Mouse (Mus musculus): ENCODE data around the gene Arpp19. TPM values are rescaled to one million over a fixed set of nuclear protein-coding genes. Genes with fewer than 3 reads are reported as not detected.

Gene Arpp19
- polyA plus RNA-seq (2016; fragmentation: Nextera tagmentation; extraction: Ambion mirVana), result 365 and 391 TPM in 2 replicates

DNA sequence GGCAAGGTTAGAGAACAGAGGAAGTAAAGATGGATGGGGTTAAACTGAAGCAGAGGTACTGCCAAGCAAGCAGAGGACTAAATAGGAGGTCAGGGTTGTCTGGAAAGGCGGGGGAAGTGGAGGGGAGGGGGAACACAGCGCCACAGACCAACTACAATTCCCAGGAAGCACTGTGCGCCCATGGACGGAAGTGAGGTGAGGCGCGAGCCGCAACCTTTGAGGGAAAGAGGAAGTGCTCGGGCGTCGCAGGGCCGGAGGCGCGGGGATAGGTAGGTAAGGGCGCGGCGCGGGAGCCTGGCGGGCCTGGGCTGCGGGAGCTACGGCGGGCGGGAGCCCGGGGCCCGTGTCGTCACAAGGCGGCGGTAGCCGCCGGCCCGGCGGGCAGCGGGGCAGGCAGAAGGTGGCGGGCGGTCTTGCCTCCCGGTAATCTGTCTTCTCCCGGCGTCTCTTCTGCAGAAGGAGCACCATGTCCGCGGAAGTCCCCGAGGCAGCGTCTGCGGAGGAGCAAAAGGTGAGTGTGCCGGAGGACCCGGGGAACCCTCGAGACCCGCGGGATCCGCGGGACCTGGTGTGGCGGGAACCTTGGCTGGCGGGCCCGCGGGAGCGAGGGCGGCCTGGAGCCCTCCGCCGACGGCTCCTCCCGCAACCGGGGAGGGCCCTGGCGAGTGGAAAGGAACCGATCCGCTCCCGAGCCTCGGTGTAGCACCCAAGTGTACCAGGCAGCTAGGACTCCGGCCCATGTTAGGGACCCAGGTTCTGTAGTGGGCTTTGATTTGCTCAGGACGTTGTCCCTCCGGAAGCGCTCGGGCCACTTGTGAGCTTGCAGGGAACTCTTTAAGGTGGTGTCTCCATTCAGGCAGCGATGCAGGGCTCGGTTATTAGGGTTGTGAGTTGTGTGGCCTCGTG is at the start of gene Arpp19:
Gene Arpp19, plus strand, starts transcription at position 164 of the 906 bp plus-strand sequence.
- H3K4me3 ChIP-seq, result peak within 1 kb of the TSS; percentile 99
- H3K27ac ChIP-seq (replicated peaks), result peak within 1 kb of the TSS; percentile 95
- H3K27me3 ChIP-seq (replicated peaks; ENCODE audit: low read depth, poor library complexity, severe bottlenecking), result no peaks in the 10 kb centered on the region
- no peaks in the 10 kb centered on the region for H3K9me3 ChIP-seq
- H3K4me1 ChIP-seq, result peaks cover 18% of the 10 kb centered on the region
- H3K36me3 ChIP-seq (replicated peaks), result peaks cover 19% of the 10 kb centered on the region
- WGBS, result under 1% methylated on average over 73 of the region's 73 CpGs
- peak; percentile 91 for DNase-seq (ENCODE audit: low spot score)

DNA sequence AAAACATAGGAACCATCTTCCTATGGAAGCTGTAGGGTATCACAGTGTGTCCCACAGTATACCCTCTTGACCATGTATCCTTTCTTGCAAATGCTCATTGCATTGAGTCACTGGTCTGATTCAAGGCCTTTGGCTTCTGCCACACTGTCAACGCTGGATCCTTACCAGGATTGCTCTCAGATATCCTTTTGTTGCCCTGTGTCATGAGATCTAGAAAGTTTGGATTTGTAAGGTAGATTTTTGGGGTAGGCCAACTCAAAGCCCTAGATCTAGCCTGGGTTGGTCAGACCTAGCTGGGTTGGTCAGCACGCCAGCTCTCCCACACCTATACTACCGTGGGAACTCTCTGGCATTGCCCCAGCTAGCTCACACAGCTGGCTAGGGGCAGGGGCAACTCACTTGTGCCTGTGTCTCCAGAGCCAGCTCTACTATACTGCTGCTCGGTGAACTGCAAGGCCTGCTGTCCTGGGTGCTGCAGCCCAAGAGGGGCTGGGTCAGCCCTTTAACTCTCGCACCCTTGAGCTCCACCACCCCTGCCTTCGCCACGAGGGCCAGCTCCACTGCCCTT is 48.4 kb upstream of the Arpp19 start:
- Histone ChIP-seq H3K4me3 (no peak overlapping the region), H3K27me3 (replicated peaks; ENCODE audit: low read depth, poor library complexity, severe bottlenecking) (no peaks in the 10 kb centered on the region), H3K4me1 (peaks cover 17% of the 10 kb centered on the region), H3K9me3 (no peaks in the 10 kb centered on the region), H3K36me3 (replicated peaks) (no peaks in the 10 kb centered on the region), H3K27ac (replicated peaks) (no peak overlapping the region)
- DNase-seq (ENCODE audit: low spot score), result no peak
- 90% methylated on average over 7 of the region's 7 CpGs for WGBS

DNA sequence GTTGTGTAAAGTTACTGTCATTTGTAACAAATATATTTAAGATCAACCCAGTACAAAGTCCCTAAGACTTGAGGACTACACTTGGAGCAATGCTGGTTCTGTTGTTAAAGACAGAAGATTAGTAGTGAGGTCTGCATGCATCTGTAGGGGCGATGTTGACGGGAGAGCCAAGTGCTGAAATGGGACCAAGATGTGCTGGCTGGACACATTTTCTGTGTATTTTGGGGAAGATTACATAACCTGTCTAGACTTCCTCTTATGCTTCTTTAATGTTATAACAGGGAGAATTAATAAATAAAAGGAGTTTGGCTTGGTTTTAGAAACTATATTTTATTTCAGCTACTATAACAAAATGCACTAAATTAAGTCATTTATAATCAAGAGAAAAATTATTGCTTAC is 47.4 kb upstream of the Arpp19 start:
- DNase-seq (ENCODE audit: low spot score), result no peak
- 89% methylated on average over 2 of the region's 2 CpGs for WGBS
- Histone ChIP-seq H3K4me3 (no peak overlapping the region), H3K9me3 (no peaks in the 10 kb centered on the region), H3K27ac (replicated peaks) (no peak overlapping the region), H3K27me3 (replicated peaks; ENCODE audit: low read depth, poor library complexity, severe bottlenecking) (no peaks in the 10 kb centered on the region), H3K36me3 (replicated peaks) (no peaks in the 10 kb centered on the region), H3K4me1 (peaks cover 17% of the 10 kb centered on the region)

DNA sequence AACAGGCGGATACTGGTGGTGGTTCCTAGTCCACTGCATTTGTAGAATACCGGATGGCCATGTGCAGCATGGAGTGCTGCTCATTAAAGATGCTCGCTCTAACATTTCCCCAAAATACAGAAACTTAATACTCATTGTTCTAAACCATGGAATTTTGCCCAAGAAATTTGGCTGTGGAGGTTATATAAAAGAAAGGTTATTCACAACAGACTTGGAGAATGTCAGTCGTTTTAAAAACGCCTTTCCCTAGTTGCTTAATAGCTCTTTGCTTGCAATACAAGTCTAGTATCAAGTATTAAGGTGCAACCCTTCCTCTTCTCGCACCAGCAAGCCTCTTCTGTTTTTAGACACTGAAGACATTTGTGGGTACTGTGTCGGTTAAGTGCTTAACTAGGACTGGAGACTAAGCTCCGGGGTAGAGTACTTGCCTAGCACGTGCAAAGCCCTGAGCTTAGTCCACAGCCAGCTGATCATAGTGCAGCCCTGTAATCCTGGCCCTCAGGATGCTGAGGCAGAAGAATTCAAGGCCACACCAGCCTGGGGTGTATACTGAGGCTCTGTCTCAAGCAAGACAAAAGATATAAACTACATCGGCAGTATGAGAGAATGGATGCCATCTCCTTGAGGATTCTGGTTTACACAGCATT is 42.7 kb upstream of the Arpp19 start:
- Histone ChIP-seq H3K4me1 (peaks cover 4% of the 10 kb centered on the region; the same call in 1 of the 2 replicates), H3K27ac (replicated peaks) (no peak overlapping the region), H3K4me3 (no peak overlapping the region), H3K36me3 (replicated peaks) (no peaks in the 10 kb centered on the region), H3K9me3 (no peaks in the 10 kb centered on the region), H3K27me3 (replicated peaks; ENCODE audit: low read depth, poor library complexity, severe bottlenecking) (no peaks in the 10 kb centered on the region)
- WGBS, result 90% methylated on average over 10 of the region's 10 CpGs
- DNase-seq (ENCODE audit: low spot score), result no peak

DNA sequence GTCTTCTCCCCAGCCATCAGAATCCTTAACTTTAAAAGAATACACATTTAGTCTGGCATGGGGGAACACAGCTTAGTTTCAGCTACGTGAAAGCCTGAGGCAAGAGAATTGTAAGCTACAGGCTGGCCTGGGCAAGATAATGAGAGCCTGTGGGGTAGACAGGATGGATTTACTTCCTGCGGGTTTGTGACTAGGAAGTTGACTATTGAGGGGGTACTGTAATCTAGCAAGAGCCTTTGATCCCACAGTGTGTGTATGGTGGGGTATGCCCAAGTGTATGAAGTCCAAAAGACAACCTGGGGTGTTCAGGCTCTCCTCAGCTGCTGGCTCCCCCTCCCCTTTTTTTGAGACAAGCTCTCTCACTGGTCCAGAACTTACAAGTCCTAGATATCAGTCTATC is 41.1 kb upstream of the Arpp19 start:
- Histone ChIP-seq H3K4me3 (no peak overlapping the region), H3K36me3 (replicated peaks) (no peaks in the 10 kb centered on the region), H3K9me3 (no peaks in the 10 kb centered on the region), H3K4me1 (peaks cover 4% of the 10 kb centered on the region; the same call in 1 of the 2 replicates), H3K27me3 (replicated peaks; ENCODE audit: low read depth, poor library complexity, severe bottlenecking) (no peaks in the 10 kb centered on the region), H3K27ac (replicated peaks) (no peak overlapping the region)
- WGBS, result 45% methylated on average over 2 of the region's 2 CpGs
- no peak for DNase-seq (ENCODE audit: low spot score)

DNA sequence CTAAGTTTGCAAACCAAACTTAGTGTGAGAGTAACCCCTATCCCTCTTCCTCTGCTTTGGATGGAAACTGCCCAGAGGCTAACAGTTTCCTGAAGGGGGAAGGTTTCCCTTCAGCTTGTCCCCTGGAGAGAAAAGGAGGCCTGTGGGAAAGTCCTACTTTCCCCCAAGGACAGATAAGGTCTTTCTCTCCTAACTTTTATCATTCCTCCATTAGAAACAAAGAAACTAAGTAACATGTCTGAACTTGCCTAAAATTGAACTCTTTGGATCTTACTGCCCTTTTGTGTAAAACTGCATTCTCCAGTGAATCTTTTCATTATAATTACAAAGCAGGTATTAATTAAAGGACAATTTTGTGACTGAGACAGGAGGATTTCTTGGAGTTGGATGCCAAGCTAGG is 39.4 kb upstream of the Arpp19 start:
- Histone ChIP-seq H3K27me3 (replicated peaks; ENCODE audit: low read depth, poor library complexity, severe bottlenecking) (no peaks in the 10 kb centered on the region), H3K9me3 (no peaks in the 10 kb centered on the region), H3K36me3 (replicated peaks) (no peaks in the 10 kb centered on the region), H3K4me3 (no peak overlapping the region), H3K27ac (replicated peaks) (no peak overlapping the region), H3K4me1 (peaks cover 4% of the 10 kb centered on the region; the same call in 1 of the 2 replicates)
- DNase-seq (ENCODE audit: low spot score), result no peak

DNA sequence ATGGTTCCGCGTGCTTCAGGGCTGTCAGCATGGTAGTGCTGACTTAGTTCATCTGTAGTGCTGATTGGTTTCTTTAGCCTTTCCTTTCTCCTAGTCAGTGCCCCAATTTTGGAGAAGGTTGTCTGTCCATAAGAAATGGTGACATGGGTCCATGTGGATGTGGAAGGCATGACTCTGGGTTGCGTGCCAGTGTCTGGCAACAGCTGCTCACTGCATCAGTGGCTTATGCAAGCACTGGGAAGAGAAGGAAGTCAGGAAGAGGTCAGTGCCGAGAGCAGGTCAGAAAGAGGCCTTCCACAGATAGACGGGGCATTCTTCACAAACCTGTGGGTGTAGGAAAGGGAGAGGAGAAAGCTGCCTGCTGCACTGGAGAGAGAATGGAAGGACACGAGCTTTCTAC is 36.4 kb upstream of the Arpp19 start:
- no peak overlapping the region for H3K4me3 ChIP-seq
- 87% methylated on average over 6 of the region's 6 CpGs for WGBS
- no peaks in the 10 kb centered on the region for H3K27me3 ChIP-seq (replicated peaks; ENCODE audit: low read depth, poor library complexity, severe bottlenecking)
- H3K4me1 ChIP-seq, result peaks cover 4% of the 10 kb centered on the region; the same call in 1 of the 2 replicates
- no peak for DNase-seq (ENCODE audit: low spot score)
- H3K9me3 ChIP-seq, result no peaks in the 10 kb centered on the region
- peaks cover 3% of the 10 kb centered on the region; the same call in 1 of the 2 replicates for H3K36me3 ChIP-seq (replicated peaks)
- no peak overlapping the region for H3K27ac ChIP-seq (replicated peaks)

DNA sequence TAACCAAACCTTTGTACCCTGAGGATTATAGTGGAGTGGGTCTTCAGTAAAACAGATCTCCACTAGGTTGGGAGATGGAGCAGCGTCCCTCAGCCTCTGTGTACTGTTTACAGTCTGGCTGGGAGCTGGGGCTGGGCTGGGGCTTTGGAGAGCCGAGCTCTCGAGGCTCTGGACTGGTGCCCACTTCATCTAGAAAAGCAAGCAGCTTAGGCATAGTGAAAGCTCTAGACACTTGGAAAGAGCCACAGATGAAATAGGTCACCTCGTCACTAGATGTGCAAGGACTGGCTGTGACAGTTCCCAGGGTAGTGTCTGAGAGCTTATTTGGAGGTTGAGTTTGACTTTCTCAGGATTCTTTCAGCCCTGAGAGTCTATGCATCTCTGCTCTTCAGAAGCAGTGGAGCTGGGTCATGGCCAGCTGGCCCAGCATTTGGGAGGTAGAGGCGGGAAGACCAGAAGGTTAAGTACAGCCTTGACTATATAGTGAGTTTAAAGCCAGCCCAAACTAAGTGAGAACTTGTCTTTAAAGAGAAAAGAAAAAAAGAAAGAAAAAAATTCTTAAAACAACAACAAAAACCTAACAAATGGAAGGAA is 35.7 kb upstream of the Arpp19 start:
- Histone ChIP-seq H3K27me3 (replicated peaks; ENCODE audit: low read depth, poor library complexity, severe bottlenecking) (no peaks in the 10 kb centered on the region), H3K4me3 (no peak overlapping the region), H3K27ac (replicated peaks) (no peak overlapping the region), H3K4me1 (no peaks in the 10 kb centered on the region), H3K36me3 (replicated peaks) (peaks cover 8% of the 10 kb centered on the region; the same call in 1 of the 2 replicates), H3K9me3 (no peaks in the 10 kb centered on the region)
- no peak for DNase-seq (ENCODE audit: low spot score)
- 81% methylated on average over 5 of the region's 5 CpGs for WGBS

DNA sequence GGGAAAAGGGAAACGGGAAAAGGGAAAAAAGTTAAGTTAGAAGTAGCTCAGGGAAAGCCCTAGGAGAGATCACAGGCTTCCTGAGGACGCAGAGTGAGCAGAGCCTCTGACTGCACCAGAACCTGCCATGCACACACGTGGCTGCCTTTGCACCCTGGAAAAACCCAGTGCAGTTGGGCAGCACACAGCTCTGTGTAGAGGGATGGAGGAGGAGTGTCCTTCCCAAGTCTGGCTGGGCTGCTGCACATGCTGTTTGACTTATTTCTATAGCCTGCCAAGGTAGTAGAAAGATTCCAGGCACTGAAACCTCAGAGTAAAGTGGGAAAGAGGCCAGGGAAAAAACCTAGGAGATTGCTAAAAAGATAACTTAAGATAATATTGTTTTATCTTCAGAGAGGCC is 35.2 kb upstream of the Arpp19 start:
- no peak overlapping the region for H3K4me3 ChIP-seq
- H3K36me3 ChIP-seq (replicated peaks), result peaks cover 8% of the 10 kb centered on the region; the same call in 1 of the 2 replicates
- no peak for DNase-seq (ENCODE audit: low spot score)
- no peaks in the 10 kb centered on the region for H3K4me1 ChIP-seq
- WGBS, result 72% methylated on average over 3 of the region's 3 CpGs
- no peak overlapping the region for H3K27ac ChIP-seq (replicated peaks)
- H3K27me3 ChIP-seq (replicated peaks; ENCODE audit: low read depth, poor library complexity, severe bottlenecking), result no peaks in the 10 kb centered on the region
- no peaks in the 10 kb centered on the region for H3K9me3 ChIP-seq

DNA sequence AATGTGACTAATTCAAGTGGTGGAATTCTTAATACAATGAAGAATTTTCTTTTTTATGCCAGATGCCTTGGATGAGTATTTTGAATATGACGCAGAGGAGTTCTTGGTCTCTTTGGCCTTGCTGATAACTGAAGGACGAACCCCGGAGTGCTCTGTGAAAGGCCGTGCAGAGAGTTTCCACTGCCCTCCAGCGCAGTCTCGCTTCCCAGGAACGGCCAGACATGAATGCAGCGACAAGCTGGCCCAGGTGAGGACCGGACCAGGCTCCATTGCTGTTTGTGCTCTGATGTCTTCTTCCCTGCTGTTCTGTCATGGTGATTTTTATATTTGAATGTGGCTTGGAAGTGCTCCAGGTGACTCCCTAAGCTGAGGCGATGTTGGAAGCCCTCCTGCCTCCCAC is 33.2 kb upstream of the Arpp19 start:
- DNase-seq (ENCODE audit: low spot score), result no peak
- Histone ChIP-seq H3K27me3 (replicated peaks; ENCODE audit: low read depth, poor library complexity, severe bottlenecking) (no peaks in the 10 kb centered on the region), H3K4me3 (no peak overlapping the region), H3K9me3 (no peaks in the 10 kb centered on the region), H3K27ac (replicated peaks) (no peak overlapping the region), H3K36me3 (replicated peaks) (peaks cover 16% of the 10 kb centered on the region), H3K4me1 (peaks cover 3% of the 10 kb centered on the region; the same call in 1 of the 2 replicates)
- 89% methylated on average over 10 of the region's 10 CpGs for WGBS

DNA sequence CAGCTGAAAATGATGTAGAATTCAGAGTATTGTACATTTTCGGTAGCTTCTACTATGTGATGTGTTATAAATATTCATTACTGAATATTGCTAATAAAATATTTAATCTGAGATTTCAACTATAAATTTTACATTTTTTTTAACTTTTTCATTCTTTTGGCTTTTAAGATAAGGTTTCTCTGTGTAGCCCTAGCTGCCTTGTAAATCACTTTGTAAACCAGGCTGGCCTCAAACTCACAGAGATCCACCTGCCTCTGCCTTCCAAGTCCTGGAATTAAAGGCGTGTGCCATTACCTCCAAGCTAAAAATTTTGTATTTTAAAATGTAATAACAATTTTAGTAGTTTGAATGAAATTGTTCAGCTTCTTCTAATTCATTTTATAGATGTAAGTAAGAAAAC is 20.8 kb upstream of the Arpp19 start:
- Histone ChIP-seq H3K27me3 (replicated peaks; ENCODE audit: low read depth, poor library complexity, severe bottlenecking) (no peaks in the 10 kb centered on the region), H3K4me1 (no peaks in the 10 kb centered on the region; the same call in 1 of the 2 replicates), H3K27ac (replicated peaks) (no peak overlapping the region), H3K9me3 (no peaks in the 10 kb centered on the region), H3K4me3 (no peak overlapping the region), H3K36me3 (replicated peaks) (no peaks in the 10 kb centered on the region; the same call in 1 of the 2 replicates)
- WGBS, result 91% methylated on average over 2 of the region's 2 CpGs
- no peak for DNase-seq (ENCODE audit: low spot score)

DNA sequence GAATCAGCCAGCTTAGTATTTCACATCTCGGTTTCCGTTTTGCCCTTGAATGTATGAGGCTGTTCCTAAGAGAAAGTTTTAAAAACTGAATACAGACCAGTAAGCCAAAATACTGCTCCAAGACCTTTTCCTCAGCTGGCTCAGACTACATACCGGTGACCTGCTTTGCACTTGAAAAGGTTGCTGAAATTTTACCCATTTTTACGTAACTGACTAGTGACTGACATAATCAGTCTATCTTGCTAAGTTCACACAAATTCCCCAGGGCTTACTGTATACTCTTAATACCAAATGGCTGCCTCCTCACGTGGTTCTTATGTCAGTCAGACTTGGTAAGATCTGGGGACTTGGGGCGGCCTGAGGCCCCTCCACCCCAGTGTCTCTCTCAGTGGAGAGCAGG is 18.2 kb upstream of the Arpp19 start:
- WGBS, result 85% methylated on average over 6 of the region's 6 CpGs
- Histone ChIP-seq H3K27ac (replicated peaks) (no peak overlapping the region), H3K36me3 (replicated peaks) (no peaks in the 10 kb centered on the region; the same call in 1 of the 2 replicates), H3K27me3 (replicated peaks; ENCODE audit: low read depth, poor library complexity, severe bottlenecking) (no peaks in the 10 kb centered on the region), H3K4me3 (no peak overlapping the region), H3K4me1 (peaks cover 9% of the 10 kb centered on the region), H3K9me3 (no peaks in the 10 kb centered on the region)
- no peak for DNase-seq (ENCODE audit: low spot score)

All from embryonic facial prominence, embryonic 10.5 days (tissue).